Mouse (Mus musculus): ENCODE results near the gene Ppcdc. TPM values are rescaled to one million over a fixed set of nuclear protein-coding genes. Genes with fewer than 3 reads are reported as not detected.
A peak's percentile ranks its signal among the peaks of the same experiment; 100 is the strongest.
"Not testable (repeated sequence)": the region's sequence is repeated elsewhere in the genome, so short reads cannot be mapped to it uniquely, and the experiment has no call there.

The Ppcdc gene
- polyA plus RNA-seq, 1 experiment from 2014 or later, result 26.7 TPM

GRCm38 (mm10) chr9:57440620-57441019 lies 696 bp upstream of the Ppcdc start:
- 88% methylated on average over 1 of the region's 1 CpGs for WGBS
- no peak overlapping the region for H3K4me3 ChIP-seq
- peaks cover 20% of the 10 kb centered on the region for H3K4me1 ChIP-seq
- H3K27ac ChIP-seq (replicated peaks), result no peak overlapping the region
- DNase-seq (ENCODE audit: low spot score), result no peak
- H3K36me3 ChIP-seq, result peaks cover 32% of the 10 kb centered on the region
- no peaks in the 10 kb centered on the region for H3K9me3 ChIP-seq (replicated peaks)
- no peaks in the 10 kb centered on the region for H3K27me3 ChIP-seq (ENCODE audit: low read depth, poor library complexity, severe bottlenecking)

GRCm38 (mm10) chr9:57439083-57439482 lies 841 bp downstream of the Ppcdc start:
- no peak for DNase-seq (ENCODE audit: low spot score)
- peak overlapping the region; percentile 91 for H3K27ac ChIP-seq (replicated peaks)

GRCm38 (mm10) chr9:57437896-57438614 lies 1.9 kb downstream of the Ppcdc start:
- no peaks in the 10 kb centered on the region for H3K9me3 ChIP-seq (replicated peaks)
- H3K27ac ChIP-seq (replicated peaks), result no peak overlapping the region
- 80% methylated on average over 10 of the region's 10 CpGs for WGBS
- no peak overlapping the region for H3K4me3 ChIP-seq
- H3K36me3 ChIP-seq, result peaks cover 10% of the 10 kb centered on the region
- no peak for DNase-seq (ENCODE audit: low spot score)
- H3K27me3 ChIP-seq (ENCODE audit: low read depth, poor library complexity, severe bottlenecking), result no peaks in the 10 kb centered on the region
- H3K4me1 ChIP-seq, result peaks cover 26% of the 10 kb centered on the region

More at GRCm38 (mm10) chr9:57439083-57439482, 841 bp downstream of the Ppcdc start:
- H3K9me3 ChIP-seq (replicated peaks), result no peaks in the 10 kb centered on the region
- 62% methylated on average over 7 of the region's 7 CpGs for WGBS
- H3K27me3 ChIP-seq (ENCODE audit: low read depth, poor library complexity, severe bottlenecking), result no peaks in the 10 kb centered on the region
- peaks cover 17% of the 10 kb centered on the region for H3K36me3 ChIP-seq
- H3K4me3 ChIP-seq, result peak overlapping the region; percentile 63
- H3K4me1 ChIP-seq, result peaks cover 20% of the 10 kb centered on the region

- no peak for DNase-seq (ENCODE audit: low spot score)
- no peaks in the 10 kb centered on the region; the same call in 1 of the 2 replicates for H3K36me3 ChIP-seq
- H3K27me3 ChIP-seq (ENCODE audit: low read depth, poor library complexity, severe bottlenecking), result peaks cover 11% of the 10 kb centered on the region; the same call in 1 of the 2 replicates
- WGBS, result 86% methylated on average over 5 of the region's 5 CpGs
- peaks cover 38% of the 10 kb centered on the region for H3K4me1 ChIP-seq
- H3K4me3 ChIP-seq, result no peak overlapping the region
- H3K27ac ChIP-seq (replicated peaks), result no peak overlapping the region
- no peaks in the 10 kb centered on the region for H3K9me3 ChIP-seq (replicated peaks)
These were observed 3.8 kb downstream of the Ppcdc start for GRCm38 (mm10) chr9:57436166-57436565.

GRCm38 (mm10) chr9:57434405-57435165 lies 5.3 kb downstream of the Ppcdc start:
- WGBS, result 90% methylated on average over 11 of the region's 11 CpGs
- H3K27me3 ChIP-seq (ENCODE audit: low read depth, poor library complexity, severe bottlenecking), result peaks cover 11% of the 10 kb centered on the region; the same call in 1 of the 2 replicates

GRCm38 (mm10) chr9:57433097-57434032 lies 6.6 kb downstream of the Ppcdc start:
- peaks cover 45% of the 10 kb centered on the region for H3K4me1 ChIP-seq
- peaks cover 11% of the 10 kb centered on the region; the same call in 1 of the 2 replicates for H3K27me3 ChIP-seq (ENCODE audit: low read depth, poor library complexity, severe bottlenecking)
- H3K9me3 ChIP-seq (replicated peaks), result no peaks in the 10 kb centered on the region
- DNase-seq (ENCODE audit: low spot score), result peak; percentile 73
- H3K36me3 ChIP-seq, result no peaks in the 10 kb centered on the region
- H3K27ac ChIP-seq (replicated peaks), result peak overlapping the region; percentile 57
- 20% methylated on average over 11 of the region's 11 CpGs for WGBS
- H3K4me3 ChIP-seq, result no peak overlapping the region

More at GRCm38 (mm10) chr9:57434405-57435165, 5.3 kb downstream of the Ppcdc start:
- H3K36me3 ChIP-seq, result no peaks in the 10 kb centered on the region
- no peak for DNase-seq (ENCODE audit: low spot score)
- no peak overlapping the region for H3K27ac ChIP-seq (replicated peaks)
- peaks cover 45% of the 10 kb centered on the region for H3K4me1 ChIP-seq
- H3K4me3 ChIP-seq, result no peak overlapping the region
- no peaks in the 10 kb centered on the region for H3K9me3 ChIP-seq (replicated peaks)

- 91% methylated on average over 3 of the region's 3 CpGs for WGBS
- peaks cover 11% of the 10 kb centered on the region; the same call in 1 of the 2 replicates for H3K27me3 ChIP-seq (ENCODE audit: low read depth, poor library complexity, severe bottlenecking)
- peaks cover 47% of the 10 kb centered on the region for H3K4me1 ChIP-seq
- 0 out of 2 replicates have a peak overlapping the region, but pooled peaks have one; percentile 57 for H3K27ac ChIP-seq (replicated peaks)
- no peaks in the 10 kb centered on the region for H3K36me3 ChIP-seq
- H3K9me3 ChIP-seq (replicated peaks), result no peaks in the 10 kb centered on the region
- DNase-seq (ENCODE audit: low spot score), result no peak
- no peak overlapping the region for H3K4me3 ChIP-seq
These were observed 7.4 kb downstream of the Ppcdc start for GRCm38 (mm10) chr9:57432480-57432879.

- peak; percentile 27 for DNase-seq (ENCODE audit: low spot score)
- no peaks in the 10 kb centered on the region; the same call in 1 of the 2 replicates for H3K36me3 ChIP-seq
- WGBS, result 21% methylated on average over 9 of the region's 9 CpGs
- peaks cover 11% of the 10 kb centered on the region; the same call in 1 of the 2 replicates for H3K27me3 ChIP-seq (ENCODE audit: low read depth, poor library complexity, severe bottlenecking)
- peak overlapping the region; percentile 63 for H3K27ac ChIP-seq (replicated peaks)
- no peaks in the 10 kb centered on the region for H3K9me3 ChIP-seq (replicated peaks)
- H3K4me3 ChIP-seq, result no peak overlapping the region
- H3K4me1 ChIP-seq, result peaks cover 47% of the 10 kb centered on the region
These were observed 8.7 kb downstream of the Ppcdc start for GRCm38 (mm10) chr9:57431202-57431601.

- WGBS, result 66% methylated on average over 4 of the region's 4 CpGs
- Histone ChIP-seq H3K9me3 (replicated peaks) (no peaks in the 10 kb centered on the region), H3K36me3 (no peaks in the 10 kb centered on the region; the same call in 1 of the 2 replicates), H3K4me3 (no peak overlapping the region), H3K4me1 (peaks cover 44% of the 10 kb centered on the region), H3K27ac (replicated peaks) (0 out of 2 replicates have a peak overlapping the region, but pooled peaks have one; percentile 14), H3K27me3 (ENCODE audit: low read depth, poor library complexity, severe bottlenecking) (peaks cover 11% of the 10 kb centered on the region; the same call in 1 of the 2 replicates)
- no peak for DNase-seq (ENCODE audit: low spot score)
These were observed 11.5 kb downstream of the Ppcdc start for GRCm38 (mm10) chr9:57428391-57428790.

GRCm38 (mm10) chr9:57427937-57428336 lies 12.0 kb downstream of the Ppcdc start:
- Histone ChIP-seq H3K36me3 (no peaks in the 10 kb centered on the region; the same call in 1 of the 2 replicates), H3K9me3 (replicated peaks) (no peaks in the 10 kb centered on the region), H3K4me1 (peaks cover 40% of the 10 kb centered on the region), H3K4me3 (no peak overlapping the region), H3K27ac (replicated peaks) (0 out of 2 replicates have a peak overlapping the region, but pooled peaks have one; percentile 14), H3K27me3 (ENCODE audit: low read depth, poor library complexity, severe bottlenecking) (peaks cover 11% of the 10 kb centered on the region; the same call in 1 of the 2 replicates)
- WGBS, result 74% methylated on average over 4 of the region's 4 CpGs
- DNase-seq (ENCODE audit: low spot score), result no peak

- peaks cover 36% of the 10 kb centered on the region for H3K4me1 ChIP-seq
- WGBS, result 86% methylated on average over 4 of the region's 4 CpGs
- not testable (repeated sequence) for H3K9me3 ChIP-seq (replicated peaks); H3K27me3 ChIP-seq (ENCODE audit: low read depth, poor library complexity, severe bottlenecking); DNase-seq (ENCODE audit: low spot score); H3K4me3 ChIP-seq; H3K36me3 ChIP-seq; H3K27ac ChIP-seq (replicated peaks)
These were observed 12.8 kb downstream of the Ppcdc start for GRCm38 (mm10) chr9:57427123-57427522.

- 80% methylated on average over 3 of the region's 3 CpGs for WGBS
- Histone ChIP-seq H3K36me3 (peaks cover 8% of the 10 kb centered on the region; the same call in 1 of the 2 replicates), H3K27me3 (ENCODE audit: low read depth, poor library complexity, severe bottlenecking) (no peaks in the 10 kb centered on the region), H3K27ac (replicated peaks) (no peak overlapping the region), H3K4me1 (peaks cover 29% of the 10 kb centered on the region), H3K9me3 (replicated peaks) (no peaks in the 10 kb centered on the region), H3K4me3 (no peak overlapping the region)
- no peak for DNase-seq (ENCODE audit: low spot score)
These were observed 14.8 kb downstream of the Ppcdc start for GRCm38 (mm10) chr9:57425116-57425515.

All from midbrain, embryonic 10.5 days (tissue).